Comparison of ENCODE assay signal across 7 mouse cellular contexts in the genomic region with DNA sequence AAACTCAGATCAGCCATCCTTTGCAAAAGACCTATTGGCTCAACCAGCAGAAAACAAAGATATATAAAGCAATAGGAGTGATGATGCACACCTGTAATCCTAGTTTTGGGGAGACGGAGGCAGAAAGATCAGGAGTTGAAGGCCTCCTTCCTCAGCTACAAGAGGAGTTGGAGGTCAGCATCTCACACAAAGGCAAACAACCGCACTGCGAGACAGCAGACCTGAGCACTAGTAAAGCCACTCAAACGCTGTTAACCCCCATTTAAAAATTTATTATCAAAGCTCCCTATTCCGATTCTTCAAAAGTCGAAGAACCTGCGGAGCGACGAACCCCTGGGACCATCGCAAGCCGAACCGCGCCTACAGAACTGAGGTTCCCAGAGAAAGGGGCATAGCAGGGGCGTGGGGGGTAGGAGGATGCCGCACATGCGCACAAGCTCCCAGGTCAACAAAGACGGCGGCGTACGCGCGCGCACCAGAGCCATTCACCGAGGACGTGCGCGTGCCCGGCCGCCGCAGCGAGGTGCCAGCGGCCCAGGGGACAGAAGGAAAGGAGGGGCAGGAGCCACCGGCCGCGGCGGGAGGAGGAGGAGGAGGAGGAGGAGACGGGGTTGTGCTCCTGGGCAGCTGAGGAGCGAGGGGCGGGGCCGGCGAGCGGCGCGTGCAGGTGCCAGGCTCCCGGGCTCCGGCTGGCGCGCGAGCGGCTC. TPM values are rescaled to one million over a fixed set of nuclear protein-coding genes. Genes with fewer than 3 reads are reported as not detected.
DNase-seq lines count a peak whose midpoint lies in the region; ATAC-seq lines count a peak whose summit lies in the region.

No protein-coding gene starts in this region.

- peaks cover 12% of the 10 kb centered on the region; the same call in 1 of the 2 replicates for H3K36me3 ChIP-seq in embryonic facial prominence, embryonic 10.5 days (replicated peaks)
- H3K36me3 ChIP-seq in limb, embryonic 10.5 days, result peaks cover 10% of the 10 kb centered on the region
- no peaks in the 10 kb centered on the region for H3K36me3 ChIP-seq in midbrain, embryonic 13.5 days

- peak; percentile 94 for ATAC-seq in granulocyte monocyte progenitor cell, adult 5-6 weeks (replicated peaks; ENCODE audit: poor library complexity, severe bottlenecking)
- ATAC-seq in midbrain, embryonic 13.5 days, result peak; percentile 93

- no peaks in the 10 kb centered on the region for H3K9me3 ChIP-seq in embryonic facial prominence, embryonic 10.5 days
- no peaks in the 10 kb centered on the region for H3K9me3 ChIP-seq in limb, embryonic 10.5 days (replicated peaks)
- H3K9me3 ChIP-seq in midbrain, embryonic 13.5 days, result no peaks in the 10 kb centered on the region

- peak overlapping the region; percentile 77 for H3K4me2 ChIP-seq in midbrain, embryonic 13.5 days (replicated peaks)

- peak; percentile 96 for DNase-seq in adrenal gland, postnatal 10 days
- peak; percentile 98 for DNase-seq in embryonic facial prominence, embryonic 10.5 days (ENCODE audit: low spot score)
- DNase-seq in kidney, adult 11 months, result peak; percentile 96
- DNase-seq in limb, embryonic 10.5 days (ENCODE audit: low spot score), result peak; percentile 99
- DNase-seq in spleen, adult 12 weeks (ENCODE audit: low spot score), result peak; percentile 85

- H3K27ac ChIP-seq in embryonic facial prominence, embryonic 10.5 days (replicated peaks), result peak overlapping the region; percentile 97
- H3K27ac ChIP-seq in limb, embryonic 10.5 days, result peak overlapping the region; percentile 97
- H3K27ac ChIP-seq in midbrain, embryonic 13.5 days, result peak overlapping the region; percentile 99

- peaks cover 35% of the 10 kb centered on the region for H3K4me1 ChIP-seq in embryonic facial prominence, embryonic 10.5 days
- peaks cover 24% of the 10 kb centered on the region for H3K4me1 ChIP-seq in limb, embryonic 10.5 days
- H3K4me1 ChIP-seq in midbrain, embryonic 13.5 days (replicated peaks), result peaks cover 39% of the 10 kb centered on the region

- no peaks in the 10 kb centered on the region for H3K27me3 ChIP-seq in embryonic facial prominence, embryonic 10.5 days (replicated peaks; ENCODE audit: low read depth, poor library complexity, severe bottlenecking)
- no peaks in the 10 kb centered on the region for H3K27me3 ChIP-seq in limb, embryonic 10.5 days (ENCODE audit: low read depth, poor library complexity, severe bottlenecking)
- H3K27me3 ChIP-seq in midbrain, embryonic 13.5 days, result no peaks in the 10 kb centered on the region

- H3K9ac ChIP-seq in midbrain, embryonic 13.5 days (replicated peaks), result peak overlapping the region; percentile 98

- peak overlapping the region; percentile 98 for H3K4me3 ChIP-seq in embryonic facial prominence, embryonic 10.5 days
- H3K4me3 ChIP-seq in limb, embryonic 10.5 days, result peak overlapping the region; percentile 99
- H3K4me3 ChIP-seq in midbrain, embryonic 13.5 days (replicated peaks), result peak overlapping the region; percentile 99

- WGBS in embryonic facial prominence, embryonic 10.5 days, result under 1% methylated on average over 50 of the region's 50 CpGs
- under 1% methylated on average over 28 of the region's 50 CpGs for WGBS in limb, embryonic 10.5 days
- under 1% methylated on average over 41 of the region's 50 CpGs for WGBS in midbrain, embryonic 13.5 days

RNA-seq across cellular contexts. Expression of a gene that starts 0.4 kb away (rescaled TPM):
- total RNA-seq in adrenal gland, postnatal 10 days (2021), result 10 to 100 TPM; 34.1 to 36.6 TPM
- polyA plus RNA-seq in embryonic facial prominence, embryonic 10.5 days (2016; fragmentation: Nextera tagmentation; extraction: Ambion mirVana), result 17.0 and 18.0 TPM in 2 replicates
- total RNA-seq in granulocyte monocyte progenitor cell, adult 5-6 weeks (2014; fragmentation: Nextera tagmentation), result 27.3 and 28.8 TPM in 2 replicates
- total RNA-seq in granulocyte monocyte progenitor cell, adult 5-6 weeks (2017), result 54.7 and 70.0 TPM in 2 replicates
- 17.6 and 19.4 TPM in 2 replicates for polyA plus RNA-seq in limb, embryonic 10.5 days (2016; fragmentation: Nextera tagmentation; extraction: Ambion mirVana)
- polyA plus RNA-seq in midbrain, embryonic 13.5 days (2015; fragmentation: Nextera tagmentation; extraction: Ambion mirVana), result 27.5 and 30.0 TPM in 2 replicates

RNA-seq across cellular contexts. Expression of a gene that starts 14.6 kb away (rescaled TPM):
- 100 to 1,000 TPM in 1 of 2 experiments, 10 to 100 TPM in 1; 88.2 to 100 TPM for total RNA-seq in adrenal gland, postnatal 10 days (2021)
- 287 and 298 TPM in 2 replicates for polyA plus RNA-seq in embryonic facial prominence, embryonic 10.5 days (2016; fragmentation: Nextera tagmentation; extraction: Ambion mirVana)
- total RNA-seq in granulocyte monocyte progenitor cell, adult 5-6 weeks (2014; fragmentation: Nextera tagmentation), result 207 and 255 TPM in 2 replicates
- 171 and 231 TPM in 2 replicates for total RNA-seq in granulocyte monocyte progenitor cell, adult 5-6 weeks (2017)
- 262 and 302 TPM in 2 replicates for polyA plus RNA-seq in limb, embryonic 10.5 days (2016; fragmentation: Nextera tagmentation; extraction: Ambion mirVana)
- polyA plus RNA-seq in midbrain, embryonic 13.5 days (2015; fragmentation: Nextera tagmentation; extraction: Ambion mirVana), result 213 and 220 TPM in 2 replicates

RNA-seq across cellular contexts. Expression of a gene that starts 43.1 kb away (rescaled TPM):
- 10 to 100 TPM; 83.9 to 84.3 TPM for total RNA-seq in adrenal gland, postnatal 10 days (2021)
- 89.3 and 94.8 TPM in 2 replicates for polyA plus RNA-seq in embryonic facial prominence, embryonic 10.5 days (2016; fragmentation: Nextera tagmentation; extraction: Ambion mirVana)
- 83.0 and 92.0 TPM in 2 replicates for total RNA-seq in granulocyte monocyte progenitor cell, adult 5-6 weeks (2014; fragmentation: Nextera tagmentation)
- 97.9 and 115 TPM in 2 replicates for total RNA-seq in granulocyte monocyte progenitor cell, adult 5-6 weeks (2017)
- polyA plus RNA-seq in limb, embryonic 10.5 days (2016; fragmentation: Nextera tagmentation; extraction: Ambion mirVana), result 94.8 and 96.7 TPM in 2 replicates
- 66.3 and 66.7 TPM in 2 replicates for polyA plus RNA-seq in midbrain, embryonic 13.5 days (2015; fragmentation: Nextera tagmentation; extraction: Ambion mirVana)

RNA-seq across cellular contexts. Expression of a gene that starts 57.0 kb away (rescaled TPM):
- total RNA-seq in adrenal gland, postnatal 10 days (2021), result 10 to 100 TPM; 19.5 TPM
- 38.3 and 39.2 TPM in 2 replicates for polyA plus RNA-seq in embryonic facial prominence, embryonic 10.5 days (2016; fragmentation: Nextera tagmentation; extraction: Ambion mirVana)
- total RNA-seq in granulocyte monocyte progenitor cell, adult 5-6 weeks (2014; fragmentation: Nextera tagmentation), result 4.5 and 15.7 TPM in 2 replicates
- 6.8 and 13.4 TPM in 2 replicates for total RNA-seq in granulocyte monocyte progenitor cell, adult 5-6 weeks (2017)
- 38.4 and 39.2 TPM in 2 replicates for polyA plus RNA-seq in limb, embryonic 10.5 days (2016; fragmentation: Nextera tagmentation; extraction: Ambion mirVana)
- polyA plus RNA-seq in midbrain, embryonic 13.5 days (2015; fragmentation: Nextera tagmentation; extraction: Ambion mirVana), result 29.9 and 33.6 TPM in 2 replicates

Comparison
In these comparisons a context has a peak if more than half of its experiments do, and no peak if none do; other contexts are left out.
1. Peak in every context shown above with its lines: DNase-seq, ATAC-seq, H3K4me3 ChIP-seq and H3K27ac ChIP-seq.